Comparison of ENCODE assay signal across 33 mouse cellular contexts in genomic region chr9:90546720-90547119, GRCm38 (mm10).
DNase-seq lines count a peak whose midpoint lies in the region; ATAC-seq and TF ChIP-seq lines count a peak whose summit lies in the region.
"Had no signal": no experiment of that assay in that cellular context is flagged by ENCODE, and none has a peak within 500 bp of the region (broad histone marks: within the 10 kb centered on the region; RNA-seq: fewer than 3 reads in every experiment).

No protein-coding gene starts in this region.

- peak; percentile 85 for ATAC-seq in frontal cortex, adult (ENCODE audit: low TSS enrichment)
- no peak for ATAC-seq in lung, postnatal 0 days
- ATAC-seq: forebrain, embryonic 16.5 days; intestine, postnatal 0 days had no signal

- H3K4me3 ChIP-seq in heart, embryonic 10.5 days, result no peak overlapping the region
- no peak overlapping the region for H3K4me3 ChIP-seq in lung, postnatal 0 days (ENCODE audit: low read depth, low read length)
- H3K4me3 ChIP-seq: embryonic facial prominence, embryonic 12.5 days; forebrain, embryonic 10.5 days; heart, adult 2 months; heart, embryonic 13.5 days; megakaryocyte, embryonic 14.5 days; midbrain, embryonic 12.5 days; myocyte; neural tube, embryonic 12.5 days had no signal

- no peaks in the 10 kb centered on the region for H3K27me3 ChIP-seq in heart, embryonic 10.5 days (ENCODE audit: insufficient read depth, poor library complexity, severe bottlenecking)
- no peaks in the 10 kb centered on the region for H3K27me3 ChIP-seq in lung, postnatal 0 days (replicated peaks; ENCODE audit: insufficient read depth, low read length)
- H3K27me3 ChIP-seq: embryonic facial prominence, embryonic 12.5 days; heart, embryonic 13.5 days; megakaryocyte, embryonic 14.5 days; midbrain, embryonic 12.5 days; neural tube, embryonic 12.5 days had no signal

- no peak for TF ChIP-seq CTCF in lung, postnatal 0 days (IDR thresholded peaks at IDR 0.05)

- no peak overlapping the region for H3K4me2 ChIP-seq in lung, postnatal 0 days (replicated peaks; ENCODE audit: low read depth, low read length)
- H3K4me2 ChIP-seq: embryonic facial prominence, embryonic 12.5 days; heart, embryonic 13.5 days; hindbrain, embryonic 14.5 days; midbrain, embryonic 12.5 days; neural tube, embryonic 12.5 days had no signal

- no peak for DNase-seq in frontal cortex, postnatal 25 days (ENCODE audit: low spot score in 2 of 2)
- DNase-seq in heart, adult 18-20 months, result peak; percentile 23 to 27
- no peak for DNase-seq in heart, embryonic 10.5 days (ENCODE audit: low spot score)
- DNase-seq in lung, postnatal 36 days, result peak; percentile 17
- no peak for DNase-seq in lung, postnatal 0 days (ENCODE audit: low spot score)
- peak; percentile 31 for DNase-seq in fibroblast of lung, adult 2 months (ENCODE audit: low read depth)
- DNase-seq: adrenal gland, adult 8-10 months; cerebellum, adult 8-10 months; cerebellum, postnatal 25 days; heart, adult 2 months; heart, postnatal 10 days; kidney, adult 9 months; kidney, postnatal 14 days; layer of hippocampus, adult 9-11 months; liver; lung, adult 2 months; lung, postnatal 4 days; thymus, adult 2 months; thymus, postnatal 36 days had no signal

- no peaks in the 10 kb centered on the region for H3K4me1 ChIP-seq in heart, embryonic 10.5 days
- H3K4me1 ChIP-seq in lung, postnatal 0 days (ENCODE audit: insufficient read depth, low read depth, low read length), result no peaks in the 10 kb centered on the region
- H3K4me1 ChIP-seq: embryonic facial prominence, embryonic 12.5 days; forebrain, embryonic 10.5 days; heart, embryonic 13.5 days; megakaryocyte, embryonic 14.5 days; midbrain, embryonic 12.5 days; neural tube, embryonic 12.5 days had no signal

- no peak overlapping the region for H3K9ac ChIP-seq in lung, postnatal 0 days (replicated peaks; ENCODE audit: low read depth)
- H3K9ac ChIP-seq: embryonic facial prominence, embryonic 12.5 days; heart, embryonic 13.5 days; hindbrain, embryonic 14.5 days; liver, embryonic 14.5 days; midbrain, embryonic 12.5 days; neural tube, embryonic 12.5 days had no signal

- no peaks in the 10 kb centered on the region for H3K36me3 ChIP-seq in heart, embryonic 10.5 days
- H3K36me3 ChIP-seq in lung, postnatal 0 days (ENCODE audit: insufficient read depth, low read length), result no peaks in the 10 kb centered on the region
- H3K36me3 ChIP-seq: embryonic facial prominence, embryonic 12.5 days; forebrain, embryonic 10.5 days; G1E; heart, embryonic 13.5 days; midbrain, embryonic 12.5 days; neural tube, embryonic 12.5 days had no signal

- TF ChIP-seq EP300 in lung, postnatal 0 days (IDR thresholded peaks at IDR 0.05), result no peak

- no peak overlapping the region for H3K27ac ChIP-seq in heart, embryonic 10.5 days
- no peak overlapping the region for H3K27ac ChIP-seq in lung, postnatal 0 days (ENCODE audit: low read length)
- H3K27ac ChIP-seq: embryonic facial prominence, embryonic 12.5 days; forebrain, embryonic 10.5 days; heart, adult 2 months; heart, embryonic 13.5 days; hindbrain, embryonic 14.5 days; liver, embryonic 14.5 days; midbrain, embryonic 12.5 days; neural tube, embryonic 12.5 days; stomach, postnatal 0 days had no signal

- H3K9me3 ChIP-seq in heart, embryonic 10.5 days, result no peaks in the 10 kb centered on the region
- H3K9me3 ChIP-seq in lung, postnatal 0 days (ENCODE audit: low read length), result no peaks in the 10 kb centered on the region
- H3K9me3 ChIP-seq: embryonic facial prominence, embryonic 12.5 days; forebrain, embryonic 10.5 days; heart, embryonic 13.5 days; megakaryocyte, embryonic 14.5 days; midbrain, embryonic 12.5 days; neural tube, embryonic 12.5 days had no signal

Comparison
In these comparisons a context has a peak if more than half of its experiments do, and no peak if none do; other contexts are left out.
1. DNase-seq: peak in heart, adult 18-20 months (2 of 2), lung, postnatal 36 days (single experiment) and fibroblast of lung, adult 2 months (single experiment); none in frontal cortex, postnatal 25 days (0 of 2), heart, embryonic 10.5 days (single experiment) and lung, postnatal 0 days (single experiment).